Mouse (Mus musculus) frontal cortex, postnatal 25 days (tissue): ENCODE results near the gene Itga3.
A peak's percentile ranks its signal among the peaks of the same experiment; 100 is the strongest.

Experiments
- DNase-seq, 2 experiments: peaks; one replicate each; pipeline ENCODE4 v3.0.0; 2022; ENCODE audit warnings: low spot score in 2 of 2

Gene Itga3

GRCm38 (mm10) chr11:95076536-95077111 lies at the start of gene Itga3:
Itga3 (minus strand) TSS chr11:95076801.
- DNase-seq, result peak; percentile 23 to 26

- no peak for DNase-seq
Observed at GRCm38 (mm10) chr11:95125366-95125948, 48.9 kb upstream of the Itga3 start.

GRCm38 (mm10) chr11:95122100-95122489 lies 45.5 kb upstream of the Itga3 start:
- no peak for DNase-seq

- no peak for DNase-seq
Observed at GRCm38 (mm10) chr11:95121161-95122099, 44.8 kb upstream of the Itga3 start.

GRCm38 (mm10) chr11:95120633-95121020 lies 44.0 kb upstream of the Itga3 start:
- DNase-seq, result no peak

GRCm38 (mm10) chr11:95119990-95120632 lies 43.5 kb upstream of the Itga3 start, which contains the start of gene Dlx3:
Dlx3 (plus strand) TSS chr11:95120119.
- DNase-seq, result no peak

GRCm38 (mm10) chr11:95118505-95118904 lies 41.9 kb upstream of the Itga3 start:
- peak; percentile 59 to 73 for DNase-seq

- peak; percentile 49 to 67 for DNase-seq
Observed at GRCm38 (mm10) chr11:95117030-95117429, 40.4 kb upstream of the Itga3 start.

- no peak for DNase-seq
Observed at GRCm38 (mm10) chr11:95110081-95110480, 33.5 kb upstream of the Itga3 start.

- DNase-seq, result no peak
Observed at GRCm38 (mm10) chr11:95109000-95109399, 32.4 kb upstream of the Itga3 start.

GRCm38 (mm10) chr11:95106440-95107236 lies 30.0 kb upstream of the Itga3 start:
- peak; percentile 69 to 71 for DNase-seq

GRCm38 (mm10) chr11:95105274-95105874 lies 28.8 kb upstream of the Itga3 start:
- DNase-seq, result no peak

GRCm38 (mm10) chr11:95104266-95104665 lies 27.7 kb upstream of the Itga3 start:
- DNase-seq, result no peak

GRCm38 (mm10) chr11:95102161-95102904 lies 25.7 kb upstream of the Itga3 start:
- no peak for DNase-seq

GRCm38 (mm10) chr11:95101071-95101788 lies 24.6 kb upstream of the Itga3 start:
- DNase-seq, result no peak

- no peak for DNase-seq
Observed at GRCm38 (mm10) chr11:95100393-95100792, 23.8 kb upstream of the Itga3 start.

- DNase-seq, result no peak
Observed at GRCm38 (mm10) chr11:95098346-95099095, 21.9 kb upstream of the Itga3 start.

- no peak for DNase-seq
Observed at GRCm38 (mm10) chr11:95097889-95098288, 21.3 kb upstream of the Itga3 start.
